Mouse (Mus musculus): Measurements from ENCODE around the gene Iqcj. TPM values are rescaled to one million over a fixed set of nuclear protein-coding genes. Genes with fewer than 3 reads are reported as not detected.
A peak's percentile ranks its signal among the peaks of the same experiment; 100 is the strongest.

Iqcj gene
- total and polyA plus RNA-seq, 2 experiments from 2014 or later = 0.24 to 2.5 TPM

DNA sequence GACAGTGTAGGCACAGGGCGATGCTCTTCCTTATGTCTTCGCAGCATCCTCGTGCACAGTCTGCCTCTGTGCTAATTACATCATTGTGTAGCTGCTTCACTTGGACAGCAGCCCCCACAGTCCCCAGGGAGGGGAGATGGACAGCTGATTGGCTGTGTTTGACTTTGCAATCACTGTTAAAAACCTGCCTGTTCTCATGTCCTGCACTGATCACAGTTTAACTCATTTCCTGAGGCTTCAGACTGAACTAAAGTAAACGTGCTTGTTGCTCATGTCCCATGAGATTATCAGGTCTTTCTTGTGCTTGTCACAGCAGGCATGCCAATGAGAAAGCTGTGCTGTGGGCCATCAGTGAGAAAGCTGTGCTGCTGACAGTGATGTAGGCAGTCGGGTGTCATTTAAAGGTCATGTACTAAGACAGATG is 60.5 kb downstream of the Iqcj start:
- peak; percentile 74 for ATAC-seq
- no peak overlapping the region for H3K4me3 ChIP-seq (ENCODE audit: low read depth, low read length)
- H3K36me3 ChIP-seq (ENCODE audit: insufficient read depth) = no peaks in the 10 kb centered on the region
- H3K27me3 ChIP-seq (ENCODE audit: insufficient read depth, low read length) = no peaks in the 10 kb centered on the region
- H3K4me2 ChIP-seq (ENCODE audit: low read depth) = no peak overlapping the region
- peaks cover 6% of the 10 kb centered on the region; the same call in 1 of the 2 replicates for H3K4me1 ChIP-seq (ENCODE audit: insufficient read depth)
- no peak for DNase-seq
- no peak overlapping the region for H3K27ac ChIP-seq (ENCODE audit: low read depth, low read length)
- WGBS = 34% methylated on average over 5 of the region's 5 CpGs
- no peak for TF ChIP-seq CTCF (IDR thresholded peaks at IDR 0.05; ENCODE audit: low read depth)
- H3K9me3 ChIP-seq (ENCODE audit: low read length) = no peaks in the 10 kb centered on the region
- no peak overlapping the region for H3K9ac ChIP-seq

DNA sequence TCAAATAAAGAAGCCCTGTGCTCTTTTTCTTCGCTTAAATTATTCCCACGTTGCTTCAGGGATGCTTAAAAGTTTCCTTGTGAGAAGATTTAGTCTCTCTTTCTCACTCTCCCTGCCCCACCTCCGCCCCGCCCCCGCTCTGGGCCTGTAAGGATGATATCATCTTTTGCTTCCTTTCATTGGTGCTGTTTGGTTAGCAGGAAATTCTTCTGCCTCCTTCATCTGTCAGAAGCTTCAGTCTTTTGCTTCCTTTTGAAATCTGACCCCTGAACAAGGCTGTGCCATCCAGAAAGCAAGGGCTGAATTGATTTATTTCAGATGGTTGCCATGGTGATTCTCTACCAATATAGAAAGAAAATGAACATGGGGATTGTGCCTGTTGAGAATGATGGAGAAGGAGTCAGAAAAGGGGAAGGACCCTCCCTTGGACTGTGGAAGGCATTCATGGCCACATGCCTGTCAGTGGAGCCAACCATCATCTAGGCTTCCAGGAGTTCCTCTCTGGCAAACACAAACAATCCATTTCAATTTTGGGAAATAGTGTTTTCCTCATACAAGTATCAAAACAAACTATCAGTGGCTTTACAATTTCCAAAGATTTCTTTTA is 62.5 kb downstream of the Iqcj start:
- no peak for TF ChIP-seq CTCF (IDR thresholded peaks at IDR 0.05; ENCODE audit: low read depth)
- no peak overlapping the region for H3K9ac ChIP-seq
- H3K27me3 ChIP-seq (ENCODE audit: insufficient read depth, low read length) = no peaks in the 10 kb centered on the region
- DNase-seq (peak; percentile 39), ATAC-seq (peak; percentile 35; the same call in 1 of the 2 replicates)
- H3K4me3 ChIP-seq (ENCODE audit: low read depth, low read length) = no peak overlapping the region
- no peak overlapping the region for H3K27ac ChIP-seq (ENCODE audit: low read depth, low read length)
- 9% methylated on average over 5 of the region's 5 CpGs for WGBS
- peaks cover 6% of the 10 kb centered on the region; the same call in 1 of the 2 replicates for H3K4me1 ChIP-seq (ENCODE audit: insufficient read depth)
- H3K9me3 ChIP-seq (ENCODE audit: low read length) = no peaks in the 10 kb centered on the region
- no peak overlapping the region for H3K4me2 ChIP-seq (ENCODE audit: low read depth)
- no peaks in the 10 kb centered on the region for H3K36me3 ChIP-seq (ENCODE audit: insufficient read depth)

DNA sequence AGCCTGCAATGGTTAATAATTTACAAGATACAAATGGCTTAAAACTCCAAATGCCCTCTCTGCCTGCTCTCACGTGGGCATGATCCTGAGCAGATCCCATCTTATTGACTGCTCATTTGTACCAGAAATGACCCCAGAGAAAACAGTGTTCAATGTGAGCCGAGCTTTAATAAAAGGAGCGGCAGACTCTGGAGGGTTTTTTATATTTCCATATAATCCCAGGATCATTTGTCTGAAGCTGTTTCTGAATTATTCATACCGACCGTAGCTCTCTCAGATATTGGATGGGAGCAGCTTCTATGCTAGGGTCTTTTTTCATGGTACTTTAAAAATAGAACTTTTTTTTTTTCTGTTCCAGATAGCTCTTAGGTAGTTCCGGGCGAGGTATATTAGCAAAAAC is 67.7 kb downstream of the Iqcj start:
- Histone ChIP-seq H3K36me3 (ENCODE audit: insufficient read depth) (no peaks in the 10 kb centered on the region), H3K9ac (no peak overlapping the region), H3K9me3 (ENCODE audit: low read length) (no peaks in the 10 kb centered on the region), H3K4me2 (ENCODE audit: low read depth) (peak overlapping the region; percentile 13; the same call in 1 of the 2 replicates), H3K4me3 (ENCODE audit: low read depth, low read length) (no peak overlapping the region), H3K4me1 (ENCODE audit: insufficient read depth) (peaks cover 8% of the 10 kb centered on the region), H3K27ac (ENCODE audit: low read depth, low read length) (peak overlapping the region; percentile 54; the same call in 1 of the 2 replicates), H3K27me3 (ENCODE audit: insufficient read depth, low read length) (no peaks in the 10 kb centered on the region)
- WGBS = 13% methylated on average over 7 of the region's 7 CpGs
- peak; percentile 23 for DNase-seq
- no peak for TF ChIP-seq CTCF (IDR thresholded peaks at IDR 0.05; ENCODE audit: low read depth)
- peak; percentile 34 for ATAC-seq

DNA sequence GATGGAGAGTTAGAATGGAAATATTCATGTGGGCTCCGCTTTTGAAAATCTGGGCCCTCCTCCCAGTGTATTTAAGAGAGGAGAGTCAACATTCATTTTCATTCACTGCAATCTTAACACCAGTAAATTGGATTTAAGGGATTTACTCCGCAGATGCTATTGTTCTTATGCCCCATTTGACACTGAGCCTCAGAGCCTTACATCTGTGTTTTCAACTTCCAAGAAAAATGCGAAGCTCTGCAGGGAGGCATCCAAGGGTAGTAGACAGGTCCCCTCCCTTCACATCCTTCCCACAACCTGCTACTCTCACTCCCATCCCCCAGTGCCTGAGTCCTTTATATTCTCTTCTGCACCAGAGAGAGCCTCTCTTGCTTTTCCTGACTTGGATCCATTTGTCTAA is 68.1 kb downstream of the Iqcj start:
- Histone ChIP-seq H3K4me1 (ENCODE audit: insufficient read depth) (peaks cover 7% of the 10 kb centered on the region), H3K36me3 (ENCODE audit: insufficient read depth) (no peaks in the 10 kb centered on the region), H3K9ac (no peak overlapping the region), H3K27me3 (ENCODE audit: insufficient read depth, low read length) (no peaks in the 10 kb centered on the region), H3K4me3 (ENCODE audit: low read depth, low read length) (no peak overlapping the region), H3K4me2 (ENCODE audit: low read depth) (peak overlapping the region; percentile 13; the same call in 1 of the 2 replicates), H3K27ac (ENCODE audit: low read depth, low read length) (peak overlapping the region; percentile 54; the same call in 1 of the 2 replicates), H3K9me3 (ENCODE audit: low read length) (no peaks in the 10 kb centered on the region)
- ATAC-seq (peak; percentile 64), DNase-seq (peak; percentile 34)
- 3% methylated on average over 3 of the region's 3 CpGs for WGBS
- TF ChIP-seq CTCF (IDR thresholded peaks at IDR 0.05; ENCODE audit: low read depth) = no peak

DNA sequence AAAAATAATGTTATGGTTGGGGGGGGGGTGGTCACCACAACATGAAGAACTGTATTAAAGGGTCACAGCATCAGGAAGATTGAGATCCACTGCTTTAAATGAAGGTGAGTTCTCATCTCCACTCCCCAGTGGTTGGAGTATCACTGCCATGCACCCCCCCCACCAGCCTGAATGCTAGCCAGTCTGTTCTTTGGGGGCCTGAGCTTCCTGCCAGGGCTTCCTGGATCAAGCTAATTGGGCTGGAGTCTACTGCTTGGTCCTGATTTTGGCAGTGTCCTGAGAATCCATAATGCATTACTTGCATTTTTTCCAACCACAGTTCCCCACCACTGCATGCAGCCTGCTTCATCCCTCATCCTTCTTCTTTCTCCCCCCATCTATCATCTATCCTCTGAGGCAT is 68.7 kb downstream of the Iqcj start:
- Histone ChIP-seq H3K36me3 (ENCODE audit: insufficient read depth) (no peaks in the 10 kb centered on the region), H3K4me3 (ENCODE audit: low read depth, low read length) (no peak overlapping the region), H3K27me3 (ENCODE audit: insufficient read depth, low read length) (no peaks in the 10 kb centered on the region), H3K9ac (no peak overlapping the region), H3K9me3 (ENCODE audit: low read length) (no peaks in the 10 kb centered on the region), H3K27ac (ENCODE audit: low read depth, low read length) (no peak overlapping the region), H3K4me1 (ENCODE audit: insufficient read depth) (peaks cover 7% of the 10 kb centered on the region), H3K4me2 (ENCODE audit: low read depth) (no peak overlapping the region)
- ATAC-seq (peak; percentile 36; the same call in 1 of the 2 replicates), DNase-seq (no peak)
- no peak for TF ChIP-seq CTCF (IDR thresholded peaks at IDR 0.05; ENCODE audit: low read depth)

DNA sequence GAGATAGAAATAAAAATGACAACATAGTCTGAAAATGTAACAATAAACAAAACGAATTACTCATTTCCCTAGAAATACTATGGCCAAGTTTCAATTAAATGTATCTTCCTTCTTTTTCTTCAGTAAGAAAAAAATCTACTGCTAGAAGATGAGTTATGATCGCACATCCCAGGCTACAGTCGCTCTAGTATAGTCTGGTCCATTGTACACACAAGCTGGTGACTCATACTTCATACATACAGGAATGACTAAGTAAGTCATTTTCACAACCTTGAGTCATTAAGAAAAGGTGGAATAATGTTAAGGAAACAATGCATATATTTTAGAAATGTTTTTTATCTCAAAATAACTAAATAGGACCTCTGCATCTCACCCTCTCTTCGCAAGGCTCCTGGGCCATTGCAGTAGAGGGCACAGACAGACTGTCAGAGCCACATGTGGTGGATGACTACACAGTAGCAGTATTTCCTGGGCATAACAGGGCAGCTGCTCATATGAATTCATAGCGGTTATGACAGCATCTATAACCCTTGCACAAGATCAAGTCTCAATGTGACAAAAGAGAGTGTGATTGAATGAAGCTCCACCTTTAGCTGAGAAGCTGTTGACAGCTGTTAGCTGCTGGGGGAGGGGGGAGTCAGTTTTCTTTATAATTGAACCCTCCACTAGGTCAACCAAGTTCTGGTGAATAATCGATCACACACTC is 70.1 kb downstream of the Iqcj start:
- H3K9ac ChIP-seq = no peak overlapping the region
- 93% methylated on average over 6 of the region's 6 CpGs for WGBS
- no peak overlapping the region for H3K4me2 ChIP-seq (ENCODE audit: low read depth)
- no peak overlapping the region for H3K27ac ChIP-seq (ENCODE audit: low read depth, low read length)
- DNase-seq (no peak), ATAC-seq (no peak)
- TF ChIP-seq CTCF (IDR thresholded peaks at IDR 0.05; ENCODE audit: low read depth) = no peak
- H3K9me3 ChIP-seq (ENCODE audit: low read length) = no peaks in the 10 kb centered on the region
- H3K27me3 ChIP-seq (ENCODE audit: insufficient read depth, low read length) = no peaks in the 10 kb centered on the region
- peaks cover 7% of the 10 kb centered on the region for H3K4me1 ChIP-seq (ENCODE audit: insufficient read depth)
- no peaks in the 10 kb centered on the region for H3K36me3 ChIP-seq (ENCODE audit: insufficient read depth)
- no peak overlapping the region for H3K4me3 ChIP-seq (ENCODE audit: low read depth, low read length)

DNA sequence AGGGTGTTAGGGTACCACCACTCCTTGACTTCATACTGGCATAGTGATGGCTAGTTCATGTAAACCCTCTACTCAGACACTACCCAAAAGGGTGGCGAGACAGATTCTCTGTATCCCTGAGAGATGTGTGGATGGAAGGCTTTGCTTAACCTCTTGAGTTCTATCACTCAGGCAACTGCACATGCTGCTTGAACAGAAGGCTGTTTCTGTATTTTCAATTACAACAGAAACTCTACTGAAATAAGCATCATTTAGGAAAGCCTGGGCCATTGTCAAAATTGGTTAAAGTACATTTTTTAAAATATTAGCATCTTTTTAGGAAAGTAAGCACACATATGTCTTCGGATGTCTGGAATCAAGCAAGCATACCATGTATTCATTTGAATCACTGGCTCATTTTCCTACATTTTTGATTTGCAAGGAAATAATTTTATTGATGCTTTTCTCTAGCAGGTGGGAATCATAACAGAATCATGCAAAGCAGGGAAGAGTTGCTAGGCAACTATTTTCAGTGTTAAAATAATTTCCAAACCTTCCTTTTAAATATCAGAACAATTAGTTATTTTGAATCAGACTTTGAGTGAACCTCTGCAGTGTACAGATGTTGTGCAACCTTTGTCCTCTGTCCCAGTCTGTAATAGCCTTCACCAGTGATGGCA is 82.4 kb downstream of the Iqcj start:
- peak overlapping the region; percentile 51 for H3K27ac ChIP-seq (ENCODE audit: low read depth, low read length)
- no peak overlapping the region for H3K4me3 ChIP-seq (ENCODE audit: low read depth, low read length)
- no peak overlapping the region for H3K4me2 ChIP-seq (ENCODE audit: low read depth)
- no peak overlapping the region for H3K9ac ChIP-seq
- WGBS = 58% methylated on average over 2 of the region's 2 CpGs
- DNase-seq = peak; percentile 56
- peak; percentile 77 for ATAC-seq
- no peaks in the 10 kb centered on the region for H3K36me3 ChIP-seq (ENCODE audit: insufficient read depth)
- peaks cover 8% of the 10 kb centered on the region; the same call in 1 of the 2 replicates for H3K4me1 ChIP-seq (ENCODE audit: insufficient read depth)
- H3K9me3 ChIP-seq (ENCODE audit: low read length) = no peaks in the 10 kb centered on the region
- H3K27me3 ChIP-seq (ENCODE audit: insufficient read depth, low read length) = no peaks in the 10 kb centered on the region
- no peak for TF ChIP-seq CTCF (IDR thresholded peaks at IDR 0.05; ENCODE audit: low read depth)

All from forebrain, postnatal 0 days (tissue).